Mouse (Mus musculus) WW6 (cell line): ENCODE results near the gene Rsph14.
"Not testable (repeated sequence)": the region's sequence is repeated elsewhere in the genome, so short reads cannot be mapped to it uniquely, and the experiment has no call there.

ENCODE experiments used
- DNase-seq: peaks from one replicate; pipeline ENCODE4 v3.0.0-alpha.2; 2013; ENCODE audit warnings: low read depth, low spot score

Rsph14 gene

DNA sequence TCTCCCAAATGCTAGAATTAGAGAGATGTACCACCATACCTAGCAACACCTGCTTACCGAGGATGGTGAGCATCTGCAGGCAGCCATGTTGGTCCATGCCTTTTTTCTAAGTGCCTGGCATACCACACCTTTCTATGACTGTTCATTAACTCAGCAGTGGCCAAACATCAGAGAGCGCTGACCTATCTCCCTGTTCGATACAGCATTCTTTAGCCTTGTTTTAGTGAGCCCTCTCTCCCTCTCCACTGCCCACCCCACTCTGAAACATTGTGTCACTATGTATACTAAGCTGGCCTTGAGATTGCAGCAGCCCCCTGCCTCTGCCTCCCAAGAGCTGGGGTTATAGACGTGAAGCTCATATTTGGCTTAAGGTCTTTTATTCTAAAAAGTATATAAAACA lies 21.3 kb upstream of the Rsph14 start:
- no peak for DNase-seq

DNA sequence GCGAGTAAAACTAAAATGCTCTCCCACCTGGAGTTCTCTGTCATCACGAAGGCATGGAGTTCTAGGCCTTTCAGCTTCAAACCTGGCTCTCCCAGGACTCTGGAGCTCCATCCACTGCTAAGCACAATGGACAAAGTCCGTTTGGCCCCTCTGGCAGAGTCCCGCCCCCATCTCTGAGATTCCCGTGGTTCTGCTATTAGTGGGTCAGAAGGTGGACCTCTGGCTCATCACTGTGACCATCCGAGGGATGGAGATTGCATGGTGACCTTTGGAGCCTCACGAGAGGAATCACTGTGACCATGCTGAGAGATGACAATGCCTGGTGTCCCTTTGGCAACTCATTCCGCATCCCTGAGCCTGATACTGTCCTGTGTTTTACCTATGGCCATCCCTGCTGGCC lies 20.5 kb upstream of the Rsph14 start:
- no peak for DNase-seq

DNA sequence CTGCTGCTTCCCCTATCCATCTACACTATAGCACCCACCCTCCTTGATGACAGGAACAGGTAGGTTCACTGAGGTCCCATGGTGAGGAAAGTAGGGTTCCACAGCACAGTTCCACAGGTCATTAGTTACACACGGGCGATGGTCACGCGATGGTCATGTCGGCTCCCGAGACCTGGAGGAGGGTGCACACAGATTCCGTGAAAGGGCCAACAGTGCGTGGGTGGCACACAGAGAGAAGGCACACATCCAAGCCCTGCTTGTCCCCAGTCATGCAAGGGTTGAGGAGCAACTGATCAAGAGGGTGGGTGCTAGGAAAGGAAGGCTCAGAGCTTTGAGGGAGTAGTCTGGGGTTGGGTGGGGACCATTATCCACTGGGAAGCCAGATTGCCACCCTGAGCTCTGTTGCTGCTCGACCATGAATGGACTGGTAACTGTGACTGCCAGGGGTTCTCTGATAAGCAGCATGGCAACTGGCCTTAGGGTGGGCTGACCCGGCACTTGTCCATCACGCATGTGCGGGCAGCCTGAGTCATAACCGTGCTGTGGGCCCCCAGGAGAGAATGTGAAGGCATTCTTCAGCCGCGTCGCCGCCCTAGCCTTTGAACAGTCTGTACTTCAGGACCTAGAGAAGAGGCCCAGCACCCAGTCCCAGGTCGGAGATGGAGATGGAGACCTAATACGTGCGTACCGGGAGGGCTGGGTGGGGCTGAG lies 19.1 kb upstream of the Rsph14 start:
- DNase-seq: no peak

DNA sequence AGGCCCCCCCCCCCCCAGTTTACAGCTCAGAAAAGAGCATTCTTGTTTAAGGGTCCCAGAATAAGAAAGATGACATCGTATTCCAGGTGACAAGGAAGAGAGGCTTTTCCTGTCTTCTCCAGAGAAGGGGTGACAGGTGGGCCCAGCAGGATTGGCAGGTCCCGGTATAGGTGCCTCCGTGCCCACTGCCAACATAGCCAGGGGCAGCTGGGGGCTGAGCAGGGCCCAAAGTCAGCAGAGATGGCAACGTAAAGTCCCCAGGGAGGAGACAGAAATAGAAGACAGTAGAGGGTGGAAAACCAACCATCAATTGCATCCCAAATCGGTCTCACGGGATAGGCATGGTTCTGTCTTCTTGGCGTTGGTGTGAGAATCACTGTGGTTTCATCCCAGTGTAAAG lies 16.3 kb upstream of the Rsph14 start:
- DNase-seq: no peak

DNA sequence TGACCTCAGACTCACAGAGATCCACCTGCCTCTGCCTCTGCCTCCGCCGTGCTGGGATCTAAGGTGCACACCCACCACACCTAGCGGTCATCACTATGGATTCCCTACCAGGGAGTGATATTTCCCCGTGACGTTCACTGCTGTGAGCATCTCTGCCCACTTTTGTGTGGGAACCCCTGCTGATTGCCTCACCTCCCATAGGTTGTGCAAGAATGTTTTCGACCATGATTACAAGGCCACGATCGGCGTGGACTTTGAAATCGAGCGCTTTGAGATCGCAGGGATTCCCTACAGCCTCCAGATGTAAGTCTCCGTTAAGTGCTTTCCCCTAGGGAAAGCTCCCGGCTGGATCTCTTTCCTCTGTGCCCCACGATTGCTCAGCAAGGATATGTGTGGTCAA lies 13.4 kb upstream of the Rsph14 start:
- DNase-seq: no peak

DNA sequence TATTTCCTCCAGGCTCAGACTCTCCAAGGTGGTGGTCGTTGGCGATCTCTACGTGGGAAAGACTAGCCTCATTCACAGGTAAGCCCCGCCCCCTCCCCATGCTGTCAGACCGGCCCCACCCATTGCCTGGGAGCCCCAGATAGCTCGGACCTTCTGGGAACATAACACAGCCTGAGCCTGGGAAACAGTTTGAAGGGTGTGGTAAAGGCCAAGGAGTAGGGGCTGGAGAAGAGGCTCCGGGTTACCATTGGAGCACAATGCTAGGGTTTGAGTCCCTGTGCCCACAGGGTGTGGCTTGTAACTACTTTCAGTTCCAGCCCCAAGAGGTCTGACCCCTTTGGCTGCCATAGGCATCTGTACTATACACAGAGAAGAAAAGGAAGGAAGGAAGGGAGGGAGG lies 12.1 kb upstream of the Rsph14 start:
- DNase-seq: no peak

DNA sequence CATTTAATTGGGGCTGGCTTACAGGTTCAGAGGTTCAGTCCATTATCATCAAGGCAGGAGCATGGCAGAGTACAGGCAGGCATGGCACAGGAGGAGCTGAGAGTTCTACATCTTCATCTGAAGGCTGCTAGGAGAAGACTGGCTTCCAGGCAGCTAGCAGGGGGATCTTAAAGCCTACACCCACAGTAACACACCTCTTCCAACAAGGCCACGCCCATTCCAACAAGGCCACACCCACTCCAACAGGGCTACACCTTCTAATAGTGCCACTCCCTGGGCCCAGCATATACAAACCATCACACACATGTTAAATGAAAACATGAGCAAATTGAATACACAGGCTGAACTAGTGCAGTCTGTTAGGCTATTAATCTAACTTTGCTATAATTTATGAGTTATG lies 9.7 kb upstream of the Rsph14 start:
- not testable (repeated sequence) for DNase-seq

DNA sequence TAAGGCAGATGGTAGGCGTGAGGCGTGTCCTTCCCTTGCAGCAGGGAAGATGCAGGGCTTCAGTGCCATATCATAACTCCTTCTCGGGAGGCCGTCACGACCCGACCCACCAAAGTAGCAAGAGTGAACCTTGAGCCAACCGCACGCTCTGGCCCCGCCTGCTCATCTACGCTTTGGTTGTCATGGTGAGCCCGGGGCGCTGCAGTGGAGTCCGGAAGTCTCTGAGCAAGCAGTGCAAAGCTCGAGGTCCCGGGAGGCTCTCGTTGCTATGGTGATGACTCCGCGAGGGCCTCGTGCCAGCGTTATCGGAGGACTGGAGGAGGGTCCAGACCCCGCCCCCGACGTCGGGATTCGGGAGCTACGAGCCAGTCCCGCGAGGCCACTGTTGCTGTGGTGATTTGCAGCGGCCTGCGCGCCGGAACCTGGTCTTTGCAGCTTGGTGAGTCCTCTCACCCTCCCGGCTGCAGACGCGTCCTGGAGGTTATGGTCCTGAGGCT lies 4.5 kb upstream of the Rsph14 start, which contains the start of gene Rab36:
Gene Rab36, plus strand, starts transcription at position 176 of the 497 bp plus-strand sequence.
- peak; percentile 86 for DNase-seq

DNA sequence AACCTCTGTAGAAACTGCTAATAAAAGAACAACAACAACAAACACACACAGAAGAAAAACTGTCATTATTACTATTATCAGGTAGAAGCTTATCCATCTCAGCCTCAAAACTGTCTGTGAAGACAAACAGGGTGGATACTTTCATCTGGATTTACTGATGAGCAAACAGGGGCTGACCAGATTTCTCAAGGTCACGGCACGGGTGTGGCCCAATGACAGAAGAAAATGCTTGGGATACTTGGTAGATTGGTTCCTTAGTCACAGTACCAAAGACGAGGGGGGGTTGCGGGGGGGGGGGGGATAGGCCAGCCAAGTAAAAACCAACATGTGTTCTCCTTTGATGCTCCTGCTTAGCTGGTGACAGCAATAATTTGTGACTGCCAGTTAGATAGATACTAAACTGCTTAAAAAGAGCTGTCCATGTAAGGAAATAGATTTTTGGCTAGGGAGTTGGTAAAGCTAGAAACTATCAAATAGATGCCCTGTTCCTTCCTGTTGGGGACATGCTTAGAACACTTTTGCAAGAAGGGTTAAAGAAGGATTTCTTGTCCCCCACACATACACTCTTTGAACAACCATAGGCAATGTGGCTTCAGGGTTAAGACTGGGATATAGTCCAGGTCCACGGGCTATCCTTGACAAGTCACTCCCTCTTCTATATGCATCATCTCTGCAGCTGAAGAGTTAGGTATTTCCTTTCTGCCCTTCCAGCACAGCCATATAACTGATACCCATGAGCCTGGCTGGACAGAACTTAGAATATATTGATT lies 856 bp downstream of the Rsph14 start:
- DNase-seq: no peak

DNA sequence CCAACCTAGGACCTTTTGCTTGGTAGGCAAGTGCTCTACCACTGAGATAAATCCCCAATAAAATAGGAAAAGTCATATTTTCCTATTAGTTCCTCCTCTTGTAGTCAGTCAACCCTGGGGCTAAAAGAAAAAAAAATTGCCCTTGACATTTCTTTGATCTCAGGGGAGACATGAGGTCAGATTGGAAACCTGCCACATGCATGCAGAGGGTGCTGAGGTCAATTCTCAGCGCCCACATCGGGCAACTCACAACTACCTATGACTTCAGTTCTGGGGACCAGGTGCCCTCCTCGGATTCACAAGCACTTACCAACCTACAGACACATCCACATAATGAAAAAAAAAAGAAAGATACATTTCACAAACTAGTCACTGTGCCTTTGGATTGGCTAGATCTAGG lies 2.2 kb downstream of the Rsph14 start:
- DNase-seq: no peak

DNA sequence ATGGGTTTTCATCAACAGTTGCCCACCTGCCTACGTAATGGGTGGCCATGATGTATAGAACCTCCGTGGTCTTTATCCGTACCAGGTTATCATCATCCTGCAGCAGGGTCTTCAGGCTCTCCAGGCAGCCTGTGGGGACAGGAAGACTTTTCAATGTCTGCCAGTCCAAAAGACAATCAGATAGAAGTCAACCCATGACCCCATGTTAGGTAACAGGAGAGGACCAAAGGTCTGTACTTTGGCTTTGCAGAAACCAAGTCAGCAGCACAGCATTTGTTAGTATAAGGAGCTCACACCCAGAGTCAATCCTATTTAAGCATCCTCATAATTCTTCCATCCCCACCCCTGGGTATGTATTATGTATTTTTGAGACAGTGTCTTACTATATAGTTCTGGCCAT lies 2.7 kb downstream of the Rsph14 start:
- no peak for DNase-seq

DNA sequence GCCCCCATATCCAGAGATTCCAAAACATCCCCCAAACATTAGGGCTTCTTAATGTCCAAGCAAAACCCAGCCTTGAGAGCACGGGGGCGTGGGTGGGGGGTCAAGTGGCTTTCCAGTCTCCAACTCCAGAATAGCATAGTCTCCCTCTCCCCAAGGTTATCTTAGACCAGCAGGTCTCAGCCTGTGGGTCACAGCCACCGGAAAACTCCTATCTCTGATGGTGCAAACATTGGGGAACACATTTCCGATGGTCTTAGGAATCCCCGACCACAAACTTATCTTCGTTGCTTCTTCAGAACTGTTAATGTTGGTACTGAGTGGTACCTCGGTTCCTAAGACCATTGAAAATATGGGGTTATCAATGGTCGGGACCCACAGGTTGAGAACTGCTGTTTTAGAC lies 3.6 kb downstream of the Rsph14 start:
- no peak for DNase-seq

DNA sequence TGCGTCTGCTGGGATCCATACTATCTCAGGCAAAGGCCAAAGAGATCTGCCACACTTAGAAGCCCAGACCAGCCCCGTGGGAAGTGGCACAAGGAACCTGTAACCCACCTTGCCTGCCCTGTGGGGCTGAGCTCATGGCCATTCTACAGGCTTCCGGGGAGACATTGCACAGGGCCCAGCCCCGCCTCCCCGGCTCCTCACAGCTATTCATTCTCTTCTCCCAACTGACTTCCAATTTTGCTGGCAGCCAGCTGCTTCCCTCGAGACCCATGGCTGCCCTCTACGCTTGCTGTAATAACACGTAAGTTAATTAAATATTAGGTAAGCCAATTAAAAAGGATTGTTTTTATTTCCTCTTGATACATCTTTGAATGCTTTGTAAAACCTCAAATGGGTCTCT lies 5.9 kb downstream of the Rsph14 start:
- no peak for DNase-seq

DNA sequence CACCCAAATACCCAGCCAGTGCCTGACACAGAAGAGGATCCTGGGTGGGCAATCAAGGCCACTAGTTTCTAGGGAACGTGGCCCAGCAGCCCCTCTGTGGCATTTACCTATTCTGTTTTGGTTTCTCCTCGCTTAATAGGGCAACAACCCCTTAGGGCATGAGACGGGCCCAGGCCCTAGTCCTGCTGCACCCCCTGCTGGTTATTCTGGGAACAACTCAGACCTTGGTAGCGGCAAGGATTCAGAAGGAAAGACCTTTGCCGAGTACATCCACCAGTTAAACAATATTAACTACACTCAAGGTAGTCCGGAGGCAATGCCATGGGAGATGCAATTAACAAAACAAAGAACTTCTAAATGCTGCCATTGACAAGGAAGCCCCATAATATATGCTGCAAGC lies 11.2 kb downstream of the Rsph14 start:
- DNase-seq: peak; percentile 28

DNA sequence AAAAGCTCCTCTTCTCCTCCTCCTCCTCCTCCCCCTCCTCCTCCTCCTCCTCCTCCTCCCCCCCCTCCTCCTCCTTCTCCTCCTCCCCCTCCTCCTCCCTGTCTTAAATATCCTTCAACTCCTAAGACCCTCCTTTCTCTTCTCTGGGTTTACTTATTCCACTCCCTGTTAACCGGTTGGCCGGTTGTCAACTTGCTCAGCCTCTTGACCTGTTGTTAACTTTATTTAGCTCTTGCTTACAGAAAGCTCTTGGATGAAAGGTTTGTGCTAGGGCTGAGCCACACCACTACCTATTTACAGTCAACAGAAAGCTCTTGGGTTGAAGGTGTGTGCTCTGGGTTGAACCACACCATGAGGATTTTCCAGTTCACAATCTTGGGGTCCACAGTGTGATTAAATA lies 12.1 kb downstream of the Rsph14 start:
- DNase-seq: no peak

DNA sequence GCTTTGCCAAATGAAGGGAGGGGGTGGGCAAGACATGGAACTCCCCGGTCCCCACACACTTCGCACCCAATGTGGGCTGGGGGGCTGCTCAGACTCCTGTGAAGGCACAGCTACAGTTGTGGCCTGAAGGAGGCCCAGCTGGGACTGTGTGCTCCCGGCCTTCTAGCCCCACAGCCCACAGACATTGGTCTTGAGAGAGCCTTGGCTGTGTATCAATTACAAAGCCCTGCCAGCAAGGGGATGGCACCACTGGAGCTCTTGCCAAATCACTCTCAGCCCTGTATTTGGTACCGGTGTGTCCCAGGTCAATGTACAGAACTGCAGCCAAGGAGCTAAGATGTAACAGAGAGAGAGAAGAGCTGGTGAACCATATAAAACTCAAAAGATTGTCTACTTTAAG lies 15.9 kb downstream of the Rsph14 start:
- DNase-seq: no peak

DNA sequence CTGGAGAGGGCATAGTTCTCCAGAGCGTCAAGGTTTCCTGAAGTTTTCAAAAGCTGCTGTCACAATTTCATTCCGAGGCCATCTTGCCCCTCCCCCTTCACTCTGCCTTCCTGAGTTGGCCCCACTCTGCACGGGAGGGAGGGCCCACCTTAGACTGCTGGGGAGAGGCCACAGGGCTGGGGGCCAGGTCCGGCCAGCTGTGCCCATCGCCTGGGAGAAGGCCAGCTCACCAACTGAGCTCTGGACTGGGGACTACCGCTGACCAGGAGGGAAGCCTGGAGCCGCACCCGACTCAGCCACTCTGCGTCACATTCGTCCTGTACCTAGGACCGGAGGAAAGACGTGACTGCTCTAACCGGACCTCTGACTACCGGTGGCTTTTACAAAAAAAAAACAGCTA lies 16.9 kb downstream of the Rsph14 start:
- DNase-seq: no peak

DNA sequence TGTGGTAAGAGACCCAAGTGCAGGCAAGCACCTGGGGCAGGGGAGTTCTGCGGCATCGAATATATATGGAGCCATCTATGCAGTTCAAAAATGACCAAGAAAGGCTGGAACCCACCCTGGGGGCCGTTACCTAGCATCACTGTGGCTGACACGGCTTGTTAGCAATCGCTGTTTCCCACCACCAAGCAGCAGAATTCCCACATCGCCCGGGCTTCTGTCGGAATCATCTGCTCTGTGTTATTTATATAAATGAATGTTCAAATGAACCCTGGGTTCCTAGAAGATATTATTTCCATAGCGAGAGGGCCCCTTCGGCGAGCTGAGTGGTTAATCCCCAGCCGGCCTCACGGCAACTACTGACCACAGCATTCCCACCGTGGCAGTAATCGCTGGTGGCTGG lies 21.7 kb downstream of the Rsph14 start:
- DNase-seq: no peak

DNA sequence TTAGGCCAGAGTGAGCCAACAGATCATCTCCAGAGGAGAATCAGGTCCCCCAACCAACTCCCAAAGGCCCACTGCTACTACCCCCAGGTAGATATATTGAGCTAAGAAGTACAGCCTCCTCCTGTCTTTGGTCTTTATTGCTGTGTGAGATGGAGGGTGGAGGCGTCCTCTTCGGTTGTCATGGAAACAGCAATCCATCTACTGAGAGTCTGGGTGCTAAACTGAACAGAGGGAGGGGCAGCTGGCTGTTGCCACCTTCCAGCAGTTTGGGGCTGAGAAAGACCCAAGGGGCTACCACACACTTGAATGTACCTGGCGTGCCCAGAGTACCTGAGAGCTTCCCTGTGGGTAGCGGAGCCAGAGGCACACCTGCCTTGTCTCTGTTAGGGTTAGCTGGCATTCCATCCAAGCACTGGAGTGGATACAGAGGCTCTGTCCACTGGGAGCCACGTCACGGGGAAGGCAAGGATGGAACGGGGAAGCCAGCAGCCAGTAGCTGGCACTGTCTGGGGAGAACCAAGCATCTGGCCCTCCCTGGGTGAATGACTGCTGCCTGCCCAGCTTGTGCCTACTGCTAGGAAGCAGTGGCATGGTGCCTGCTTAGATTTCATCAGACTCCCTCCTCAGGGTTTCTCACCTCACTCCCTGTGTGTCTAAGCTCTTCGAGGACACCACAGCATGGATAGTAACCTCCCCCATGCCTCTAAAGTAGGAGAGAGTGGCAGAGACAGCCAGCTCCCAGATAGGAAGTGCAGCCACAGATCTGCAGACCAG lies 25.3 kb downstream of the Rsph14 start:
- DNase-seq: no peak

DNA sequence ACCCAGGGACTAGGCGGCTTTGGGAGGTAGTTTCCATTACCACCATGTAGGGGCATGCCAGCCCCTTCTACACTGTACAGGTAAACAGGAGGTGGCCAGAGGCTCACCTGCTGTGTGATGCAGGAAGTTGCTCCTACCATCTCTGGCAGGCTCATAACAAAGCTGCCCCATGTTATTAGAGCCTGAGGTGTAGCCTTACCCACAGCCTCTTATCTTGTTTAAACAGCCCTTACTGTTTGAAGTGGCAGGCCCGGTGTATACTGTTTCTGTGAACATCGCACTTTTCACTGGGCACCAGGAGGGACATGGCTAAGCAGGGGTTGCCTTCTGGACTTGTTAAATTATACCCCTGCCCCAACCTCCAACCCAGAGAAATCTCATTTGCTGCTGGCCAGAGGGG lies 28.3 kb downstream of the Rsph14 start:
- no peak for DNase-seq

DNA sequence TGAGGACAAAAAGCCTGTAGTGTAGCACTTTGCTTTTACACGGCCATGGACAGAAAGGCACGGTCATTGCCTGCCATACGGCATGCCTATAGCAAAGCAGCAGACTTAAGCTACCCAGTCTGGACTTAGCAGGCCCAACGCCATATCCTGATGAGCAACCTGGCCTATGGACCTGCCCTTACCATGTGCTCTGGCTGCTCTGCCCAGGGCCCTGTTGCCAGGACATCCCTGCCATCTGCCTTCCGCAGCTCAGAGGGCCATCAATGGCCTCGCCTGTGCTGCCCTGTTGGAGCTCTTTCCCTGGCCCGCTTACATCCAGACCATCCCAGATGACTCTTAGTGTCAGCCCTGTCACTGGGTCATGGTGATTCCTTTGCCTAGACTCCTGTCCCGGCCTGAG lies 31.0 kb downstream of the Rsph14 start:
- no peak for DNase-seq

DNA sequence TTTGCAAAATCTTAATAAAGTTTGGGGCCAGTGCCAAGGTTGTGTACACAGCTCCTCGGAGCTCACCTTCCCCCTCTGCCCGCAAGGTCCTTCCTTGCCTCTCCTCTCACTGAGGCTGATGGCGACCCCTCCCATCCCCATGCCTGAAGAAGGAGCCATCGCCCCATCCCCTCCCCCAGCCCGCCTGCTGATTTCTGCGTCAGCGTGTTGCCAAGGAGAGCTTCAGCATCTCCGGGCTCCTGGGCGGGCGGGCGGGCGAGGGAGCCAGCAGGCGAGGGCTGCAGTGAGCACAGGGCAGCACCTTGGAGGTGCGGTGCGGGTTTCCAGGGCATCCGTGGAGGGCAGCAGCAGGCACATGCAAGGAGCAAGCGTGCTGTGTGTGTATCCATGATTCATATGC lies 37.0 kb downstream of the Rsph14 start:
- no peak for DNase-seq
